Mouse (Mus musculus): ENCODE results near the gene Kctd17.

The Kctd17 gene

GRCm38 (mm10) chr15:78487066-78487465 is 58.7 kb downstream of the Kctd17 start:
- DNase-seq: no peak
